Mouse (Mus musculus) fibroblast of lung, adult 2 months (primary cell): ENCODE results near the gene Snx9.

Experiments used
- DNase-seq: peaks from one replicate; pipeline ENCODE4 v3.0.0-alpha.2; 2011; ENCODE audit warnings: low read depth

The Snx9 gene

DNA sequence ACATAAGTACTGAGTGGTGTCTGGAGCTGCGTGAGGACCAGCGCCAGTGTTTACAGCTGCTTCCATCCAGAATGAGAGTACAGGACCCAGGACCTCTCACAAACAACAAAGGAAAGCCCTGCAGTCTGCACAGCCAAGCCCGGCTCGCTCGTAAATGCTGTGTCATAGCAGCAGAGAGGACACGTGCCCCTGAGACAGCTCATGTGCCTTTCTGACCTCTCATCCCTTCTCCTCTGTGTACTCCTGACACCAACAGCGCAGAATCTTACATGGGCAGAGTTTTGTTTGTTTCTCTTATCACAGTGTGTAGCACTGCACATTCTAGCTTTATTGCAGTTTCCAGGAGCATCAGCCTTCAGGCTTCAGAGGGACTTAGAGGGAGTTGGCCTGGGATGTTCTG is 85.6 kb downstream of the Snx9 start:
- DNase-seq = no peak

DNA sequence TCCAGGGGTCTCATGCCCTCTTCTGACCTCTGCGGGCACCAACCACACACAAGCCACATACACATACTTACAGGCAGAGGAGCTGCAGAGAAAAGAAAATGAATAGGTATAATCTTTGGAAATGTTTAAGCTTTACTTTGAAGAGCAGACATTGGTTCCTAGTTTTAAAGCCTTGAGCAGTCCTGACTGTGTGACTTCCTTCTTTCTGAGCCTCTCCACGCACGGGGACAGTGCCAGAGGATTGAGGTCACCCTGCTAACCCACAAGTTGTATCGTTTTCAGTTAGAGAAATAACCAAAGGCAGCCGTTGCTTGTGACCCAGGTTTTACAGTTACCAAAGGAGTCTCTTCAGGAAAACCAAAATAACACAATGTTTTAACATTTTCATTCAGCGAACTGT is 87.9 kb downstream of the Snx9 start:
- DNase-seq = no peak

DNA sequence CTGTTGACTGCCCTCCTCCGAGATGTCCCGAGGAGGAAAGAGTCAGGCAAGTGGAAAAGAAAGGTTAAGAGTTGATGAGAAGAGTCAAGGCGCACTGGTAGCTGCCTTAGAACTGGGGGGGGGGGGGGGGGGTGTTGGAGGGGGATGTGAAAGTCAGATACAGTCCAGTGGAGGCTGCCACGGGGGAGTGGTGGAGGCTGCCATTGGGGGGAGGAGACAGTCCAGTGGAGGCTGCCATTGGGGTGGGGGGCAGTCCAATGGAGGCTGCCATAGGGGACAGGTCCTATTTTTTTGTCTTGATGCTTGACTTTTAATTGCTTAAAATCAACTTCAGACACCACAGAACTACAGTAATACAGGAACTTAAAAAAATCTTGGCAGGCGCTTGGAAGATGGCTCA is 91.0 kb downstream of the Snx9 start:
- no peak for DNase-seq

GRCm38 (mm10) chr17:5934554-5935324 is 93.6 kb downstream of the Snx9 start:
- DNase-seq = no peak

- no peak for DNase-seq
These were observed 94.6 kb downstream of the Snx9 start for GRCm38 (mm10) chr17:5935680-5936079.

- DNase-seq = peak; percentile 43
These were observed 95.1 kb downstream of the Snx9 start for GRCm38 (mm10) chr17:5936276-5936675.

DNA sequence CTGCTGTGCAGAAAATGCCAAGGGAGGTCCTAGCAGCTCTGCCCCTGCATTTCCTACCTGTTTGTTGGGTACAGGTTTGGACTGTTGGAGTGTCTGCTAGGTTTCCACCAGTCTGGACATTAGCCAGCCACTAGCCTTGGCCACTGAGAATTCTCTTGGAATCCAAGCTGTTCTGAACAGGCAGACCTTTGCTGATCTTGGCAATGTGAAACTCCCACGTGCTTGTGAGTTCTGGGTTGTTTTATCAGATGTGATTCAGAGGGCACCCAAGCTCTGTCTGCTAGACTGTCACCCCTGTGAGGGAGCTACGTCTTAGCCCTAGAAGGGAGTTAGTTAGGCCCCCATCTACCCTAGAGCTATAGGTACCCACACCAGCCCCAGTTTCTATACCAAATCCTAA is 96.3 kb downstream of the Snx9 start:
- peak; percentile 74 for DNase-seq

DNA sequence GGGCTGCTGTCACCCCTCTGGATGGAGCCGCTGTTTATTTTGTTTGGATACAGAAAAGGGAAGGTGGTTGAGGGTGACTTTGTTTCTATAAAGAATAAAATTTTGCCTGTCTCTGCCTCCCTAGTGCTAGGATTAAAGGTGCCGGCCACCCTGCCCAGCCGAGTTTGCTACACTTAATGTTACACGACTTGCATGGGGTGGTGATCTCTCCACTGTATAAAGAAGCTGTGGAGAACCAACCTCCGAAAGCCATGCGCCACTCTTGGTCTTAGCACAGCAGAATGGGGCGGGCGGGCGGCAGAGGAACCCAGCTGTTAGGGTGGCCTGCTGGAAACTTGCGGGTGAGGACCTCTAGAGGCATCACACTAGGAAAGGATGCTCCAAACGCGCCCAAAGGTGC is 98.7 kb downstream of the Snx9 start:
- DNase-seq = no peak

DNA sequence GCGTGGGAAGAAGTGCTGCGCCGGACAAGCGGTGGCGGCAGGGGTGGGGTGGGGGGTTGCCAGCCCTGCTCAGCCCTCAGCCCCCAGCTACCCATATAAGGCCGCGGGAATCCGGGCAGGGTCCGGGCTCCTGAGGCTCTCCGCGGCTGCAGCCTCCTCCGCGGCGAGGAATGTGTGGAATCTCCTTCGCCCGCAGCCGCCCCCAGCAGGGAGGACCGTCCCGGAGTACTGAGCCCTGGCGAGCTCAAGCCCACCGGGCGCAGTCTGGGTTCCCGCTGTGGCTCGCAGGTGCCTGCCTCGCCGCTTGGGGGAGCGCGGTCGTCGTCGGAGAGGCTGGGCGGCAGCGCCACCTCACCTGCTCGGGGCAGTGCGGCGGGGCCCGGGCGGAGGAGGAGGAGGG is 99.7 kb downstream of the Snx9 start:
- no peak for DNase-seq

DNA sequence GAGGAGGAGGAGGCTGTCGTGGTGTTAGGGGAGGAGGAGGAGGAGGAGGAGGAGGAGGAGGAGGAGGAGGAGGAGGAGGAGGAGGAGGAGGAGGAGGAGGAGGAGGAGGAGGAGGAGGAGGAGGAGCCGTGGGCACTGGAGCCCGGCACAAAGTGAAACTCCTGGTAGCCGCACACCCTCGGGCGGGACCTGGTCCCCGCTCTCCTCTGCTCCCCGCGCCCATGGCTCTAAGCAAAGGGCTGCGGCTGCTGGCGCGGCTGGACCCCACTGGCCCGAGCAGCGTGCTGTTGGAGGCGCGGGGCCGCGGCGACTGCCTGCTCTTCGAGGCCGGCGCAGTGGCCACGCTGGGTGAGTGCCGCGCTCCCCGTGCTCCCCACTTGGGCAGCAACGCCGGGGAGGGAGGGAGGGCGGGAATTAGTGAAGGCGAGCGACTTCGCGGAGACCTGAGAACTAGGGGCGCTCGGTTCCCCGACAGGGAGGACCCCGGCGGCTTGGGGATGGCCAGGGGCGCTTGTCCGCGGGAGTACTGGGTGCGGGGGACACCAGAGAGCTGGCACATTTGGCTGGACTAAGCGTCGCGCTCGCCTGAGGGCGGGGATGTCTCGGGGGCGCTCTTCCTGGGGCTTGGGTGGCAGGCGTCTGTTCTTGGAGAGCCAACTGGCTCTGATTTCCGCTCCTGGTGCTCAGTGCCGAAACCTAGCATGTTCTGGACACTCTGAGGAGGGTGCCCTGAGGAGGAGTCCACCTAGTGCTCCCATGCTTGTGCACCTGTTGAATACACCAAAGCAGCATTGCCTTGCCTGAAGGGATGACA is 100.3 kb downstream of the Snx9 start, which contains the start of gene Synj2:
TSS of gene Synj2 (plus strand) at position 51 of the 814 bp plus-strand sequence.
- DNase-seq = no peak

DNA sequence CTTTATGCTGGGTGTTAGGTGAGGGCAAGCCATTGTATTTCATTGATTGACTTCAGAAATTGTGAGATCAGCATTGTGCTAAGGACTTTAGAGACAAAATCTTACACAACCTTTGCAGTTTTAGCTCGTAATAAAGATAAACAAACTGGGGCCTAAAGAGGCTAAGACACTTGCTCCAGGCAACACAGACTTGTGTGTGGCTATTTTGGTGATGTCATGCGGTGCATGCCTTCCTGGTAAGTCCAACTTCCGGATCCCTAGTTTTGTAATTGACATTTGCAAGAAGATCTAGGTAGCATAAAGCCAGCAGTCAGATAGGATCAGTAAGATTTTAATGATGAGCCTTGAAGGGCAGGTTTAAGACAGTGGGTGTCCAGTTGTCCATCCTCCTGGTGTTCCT is 101.0 kb downstream of the Snx9 start:
- DNase-seq = no peak

DNA sequence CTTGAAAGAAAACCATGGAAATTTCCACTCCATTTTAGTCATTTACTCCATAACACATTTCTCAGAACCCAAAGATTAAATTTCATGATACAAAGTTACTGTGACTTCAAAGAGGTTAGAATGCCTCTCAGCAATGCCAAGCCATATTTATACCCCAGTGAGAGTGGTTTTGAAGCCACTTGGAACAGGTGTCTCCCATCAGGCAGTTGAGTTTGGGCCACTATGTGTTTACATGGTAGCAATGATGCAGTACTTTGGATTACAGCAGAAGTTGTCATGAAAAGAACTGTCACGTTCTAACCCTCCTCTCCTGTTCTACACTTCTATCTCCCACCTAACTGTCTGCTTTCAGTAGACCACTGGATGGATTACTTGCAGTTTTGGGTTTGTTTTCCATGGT is 101.9 kb downstream of the Snx9 start:
- DNase-seq = no peak

DNA sequence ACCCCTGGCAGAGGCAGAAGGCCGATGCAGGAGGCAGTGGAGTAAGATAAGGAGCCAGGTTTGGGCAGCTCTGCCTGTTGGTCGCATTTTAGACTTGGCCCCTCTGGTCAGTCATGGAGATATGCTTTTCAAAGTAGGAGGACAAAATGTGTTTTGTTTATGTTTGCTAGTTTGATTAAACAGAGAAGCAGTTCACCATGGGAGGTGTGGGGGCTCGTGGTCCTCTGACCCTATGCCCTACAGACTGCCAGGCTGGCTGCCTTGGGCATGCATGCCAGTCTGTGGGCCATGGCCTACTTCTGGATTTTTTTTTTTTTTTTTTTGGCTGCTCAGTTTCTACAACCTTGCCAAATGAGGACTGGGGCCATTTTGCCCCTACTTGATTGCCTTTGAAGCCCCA is 105.9 kb downstream of the Snx9 start:
- DNase-seq = no peak

DNA sequence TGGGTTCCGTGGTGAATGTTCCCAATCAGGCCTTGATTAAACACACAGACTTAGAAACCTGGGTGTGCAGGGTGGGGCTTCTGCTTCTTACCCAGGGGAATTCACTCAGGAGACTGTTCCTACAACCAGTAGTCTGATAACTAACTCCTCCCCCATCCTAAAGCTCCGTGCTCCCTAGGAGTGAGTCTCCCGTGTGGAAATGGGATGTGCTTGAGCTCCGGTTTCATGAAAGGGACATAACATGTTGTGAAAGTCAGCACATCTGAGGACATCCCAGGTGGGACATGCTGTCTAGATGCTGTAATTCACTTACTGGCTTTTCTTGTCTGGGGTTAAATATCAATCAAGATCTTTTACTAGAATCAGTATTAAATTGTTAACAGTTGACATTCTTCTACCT is 111.3 kb downstream of the Snx9 start:
- no peak for DNase-seq

GRCm38 (mm10) chr17:5956350-5957000 is 115.3 kb downstream of the Snx9 start:
- no peak for DNase-seq

- DNase-seq = no peak
These were observed 116.0 kb downstream of the Snx9 start for GRCm38 (mm10) chr17:5957097-5957496.

DNA sequence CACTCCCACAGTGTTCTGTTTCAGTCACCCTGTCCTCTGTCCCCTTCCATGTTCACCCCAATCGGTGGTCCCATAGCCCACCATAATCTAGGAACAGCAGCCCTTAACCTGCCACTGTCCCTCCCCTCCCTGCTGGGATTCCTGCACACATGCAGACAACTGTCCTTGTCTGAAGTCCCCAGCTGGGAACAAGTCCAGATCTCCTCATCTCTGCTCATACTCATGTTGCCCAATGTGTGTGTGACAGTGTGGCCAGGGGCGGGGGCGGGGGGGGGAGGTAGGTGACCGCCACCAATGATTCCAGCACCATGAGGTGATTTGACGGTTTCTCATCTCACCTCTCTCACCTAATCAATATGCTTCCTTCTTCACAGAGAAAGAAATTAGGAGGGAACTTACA is 117.1 kb downstream of the Snx9 start:
- DNase-seq = no peak

DNA sequence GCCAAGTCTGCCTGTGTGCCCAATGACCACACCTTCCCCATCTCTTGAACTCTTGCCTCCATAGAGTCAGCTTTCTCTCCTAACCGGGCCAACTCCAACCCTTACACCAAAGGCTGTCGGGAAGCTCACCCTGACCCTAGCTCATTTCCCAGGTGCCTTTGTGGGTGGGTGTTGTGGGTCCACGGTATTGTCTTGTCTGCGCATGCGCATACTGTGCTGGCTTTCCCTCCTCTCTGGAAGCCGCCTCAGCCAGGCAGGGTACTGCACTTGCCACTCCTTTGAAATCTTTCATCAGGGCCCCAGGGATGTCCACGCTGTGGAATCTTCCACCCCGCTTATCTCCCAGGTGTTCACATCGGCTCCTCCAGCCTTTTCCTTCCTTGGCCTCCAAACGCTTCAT is 117.5 kb downstream of the Snx9 start:
- DNase-seq = no peak

DNA sequence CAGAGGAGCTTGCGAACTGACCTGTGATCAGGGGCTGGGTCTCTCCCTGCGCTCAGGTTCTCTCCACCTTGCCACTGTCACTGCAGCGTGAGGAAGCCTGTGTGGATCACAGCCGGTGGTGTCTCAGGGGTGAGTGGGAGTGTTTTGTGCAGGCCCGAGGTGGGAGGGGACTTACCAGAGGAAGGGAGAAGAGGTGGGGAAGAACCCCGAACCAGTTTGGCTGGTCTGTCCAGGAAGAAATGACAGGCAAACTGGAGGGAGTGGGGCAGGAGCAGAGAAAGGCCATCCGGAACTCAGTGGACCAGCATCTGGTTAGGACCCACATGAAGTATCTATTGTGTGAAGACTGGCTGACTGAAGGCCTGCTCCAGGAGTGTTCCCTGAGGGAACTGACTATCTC is 118.0 kb downstream of the Snx9 start:
- no peak for DNase-seq

GRCm38 (mm10) chr17:5959802-5960201 is 118.7 kb downstream of the Snx9 start:
- DNase-seq = no peak

- DNase-seq = no peak
These were observed 122.6 kb downstream of the Snx9 start for GRCm38 (mm10) chr17:5963766-5964165.

DNA sequence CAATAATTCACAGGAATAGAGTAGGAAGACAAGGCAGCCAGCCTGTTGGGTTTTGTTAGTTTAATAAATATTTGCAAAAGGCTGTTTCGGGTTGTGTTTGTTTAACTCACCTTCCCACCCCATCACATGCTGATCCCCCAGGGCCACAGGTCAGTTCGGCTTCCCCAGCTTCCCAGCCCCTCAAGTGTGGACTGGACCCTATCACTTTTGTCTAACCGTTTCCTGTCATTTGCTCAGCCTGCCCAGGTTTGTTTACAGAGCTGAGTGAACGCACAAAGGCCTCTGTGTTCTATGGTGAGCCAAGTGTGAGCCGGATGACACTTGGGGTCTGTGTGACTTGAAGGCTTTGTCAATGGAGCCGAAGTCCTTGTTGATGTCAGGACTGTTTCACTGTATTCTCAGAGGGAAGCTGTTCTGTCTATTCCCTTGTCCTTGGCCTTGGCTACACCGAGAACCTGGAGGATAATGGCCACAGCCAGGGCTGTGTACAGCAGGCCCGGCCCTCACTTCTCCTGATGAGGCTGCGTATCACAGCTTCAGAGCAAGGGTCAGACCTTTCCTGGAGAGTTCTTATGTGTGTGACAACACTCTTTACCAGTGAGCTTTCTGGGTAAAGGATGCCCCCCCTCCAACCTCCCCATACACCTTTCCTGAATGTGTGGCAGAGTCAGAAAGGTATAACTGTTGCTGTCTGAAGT is 124.1 kb downstream of the Snx9 start:
- DNase-seq = no peak
